Mouse (Mus musculus) left cerebral cortex, postnatal 10 days (tissue): Measurements from ENCODE around the gene Nectin2. TPM values are rescaled to one million over a fixed set of nuclear protein-coding genes. Genes with fewer than 3 reads are reported as not detected.

Experiments used
- DNase-seq, 2 experiments: peaks; one replicate each; pipeline ENCODE4 v3.0.0; 2021 to 2022; ENCODE audit warnings: low spot score in 2 of 2, mixed read lengths in 1 of 2; ENCODE audit errors: extremely low spot score in 1 of 2
- intact Hi-C: fragments of 180-260 bp; cut with DNase I; formaldehyde crosslinking; loops from one replicate; pipeline ENCODE4 v1.15.1; 2025
- total RNA-seq, 2 experiments: library from RNA; stranded (reverse); gene quantifications; 2 replicates each; pipeline ENCODE4 v1.2.3; 2021

Nectin2 gene
- total RNA-seq, 2 experiments from 2014 or later = 18.9 to 22.0 TPM

GRCm38 (mm10) chr7:19681202-19681694, 69.0 kb downstream of the Nectin2 start, which contains the start of the genes Gm44805 and Apoc4:
Gm44805 (minus strand) TSS chr7:19681423.
Apoc4 (minus strand) TSS chr7:19681479.
- intact Hi-C loops = no loop called here
- no peak for DNase-seq

- intact Hi-C loops = no loop called here
- no peak for DNase-seq
These were observed 69.6 kb downstream of the Nectin2 start for GRCm38 (mm10) chr7:19680702-19681101.

GRCm38 (mm10) chr7:19678901-19679300, 71.4 kb downstream of the Nectin2 start:
- intact Hi-C loops = no loop called here
- no peak for DNase-seq

GRCm38 (mm10) chr7:19677872-19678271, 72.4 kb downstream of the Nectin2 start, which contains the start of gene Apoc2:
Apoc2 (minus strand) TSS chr7:19677941.
- intact Hi-C loops = no loop called here
- DNase-seq = no peak

DNA sequence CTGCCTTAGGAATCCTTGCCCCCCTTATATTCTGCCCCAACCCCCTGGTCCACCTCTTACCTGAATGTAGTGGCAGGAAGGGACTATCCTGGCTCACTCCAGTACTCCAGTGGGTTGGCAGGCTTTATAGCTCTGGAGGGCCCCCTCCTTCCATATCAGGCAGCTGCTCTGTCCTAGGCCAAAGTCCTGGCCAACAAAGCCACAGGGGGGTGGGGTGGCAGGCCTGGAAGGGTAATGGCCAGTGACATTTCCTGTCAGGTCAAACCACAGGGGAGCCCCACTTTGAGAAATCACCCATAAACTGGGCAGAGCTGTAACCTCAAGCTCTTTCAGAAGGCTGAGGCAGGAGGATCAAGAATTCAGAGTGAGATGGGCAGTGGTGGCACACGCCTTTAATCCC, 73.6 kb downstream of the Nectin2 start:
- DNase-seq = no peak
- intact Hi-C loops = no loop called here

GRCm38 (mm10) chr7:19675824-19676223, 74.5 kb downstream of the Nectin2 start:
- intact Hi-C loops = no loop called here

GRCm38 (mm10) chr7:19673083-19673699, 77.1 kb downstream of the Nectin2 start:
- DNase-seq = no peak
- intact Hi-C loops = no loop called here

More at GRCm38 (mm10) chr7:19675824-19676223, 74.5 kb downstream of the Nectin2 start:
- no peak for DNase-seq

DNA sequence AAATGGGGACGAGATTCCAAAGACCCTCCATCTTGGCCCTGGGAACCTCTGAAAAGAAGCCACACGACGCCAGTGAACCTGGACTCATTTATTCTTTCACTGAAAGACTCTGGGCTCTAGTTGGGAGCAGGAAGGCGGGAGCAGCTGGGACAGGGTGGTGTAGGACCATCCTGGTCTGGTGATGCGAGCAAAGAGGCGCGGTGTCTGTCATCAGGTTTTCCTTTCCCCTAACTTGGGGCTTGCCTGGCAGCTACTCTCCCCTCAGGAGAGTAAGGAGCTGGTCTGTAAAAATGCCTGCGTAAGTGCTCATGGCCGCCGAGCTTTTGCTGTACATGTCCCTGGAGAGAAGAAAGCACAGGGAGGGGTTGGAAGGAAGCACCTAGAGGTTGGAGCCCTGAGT, 78.8 kb downstream of the Nectin2 start:
- intact Hi-C loops = no loop called here
- no peak for DNase-seq

GRCm38 (mm10) chr7:19668947-19669721, 81.1 kb downstream of the Nectin2 start:
- peak; percentile 94 for DNase-seq
- intact Hi-C loops = loop anchor here (2.0 kb wide), 1 partner anchor 32 kb away; no protein-coding TSS in a partner anchor

DNA sequence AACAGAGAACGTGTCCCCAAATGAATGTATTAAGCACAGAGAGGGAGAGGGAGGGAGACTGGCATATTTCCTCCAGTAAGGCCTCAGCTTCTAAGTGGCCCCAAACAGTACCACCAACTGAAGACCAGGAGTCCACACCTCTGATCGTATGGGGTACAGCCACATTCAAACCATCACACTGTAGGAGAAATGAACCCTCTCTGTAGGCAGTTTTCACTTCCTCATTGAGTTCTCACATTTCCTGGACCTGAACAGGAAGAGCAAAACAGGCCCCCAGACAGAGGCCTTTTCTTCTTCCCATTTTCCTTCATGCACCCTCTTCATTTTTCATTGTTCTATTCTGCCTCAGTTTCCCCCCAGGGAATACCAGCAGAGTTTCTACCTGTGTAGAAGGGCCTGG, 82.8 kb downstream of the Nectin2 start:
- intact Hi-C loops = no loop called here
- no peak for DNase-seq

- intact Hi-C loops = no loop called here
These were observed 83.5 kb downstream of the Nectin2 start for GRCm38 (mm10) chr7:19666750-19667149.

More at GRCm38 (mm10) chr7:19666750-19667149, 83.5 kb downstream of the Nectin2 start:
- DNase-seq = no peak

Other genes with a start within 250 kb of the Nectin2 start
- gene Bloc1s3, start 242.1 kb downstream of the Nectin2 start, total RNA-seq = 1 to 10 TPM; 7.6 to 7.8 TPM
- 10 to 100 TPM; 18.4 to 24.1 TPM for gene Trappc6a, start 242.1 kb downstream of the Nectin2 start, total RNA-seq
- under 1 TPM; 0.49 to 0.94 TPM for gene Nkpd1, start 232.6 kb downstream of the Nectin2 start, total RNA-seq
- 10 to 100 TPM; 78.7 to 79.3 TPM for gene Ppp1r37, start 187.4 kb downstream of the Nectin2 start, total RNA-seq
- gene Zfp296, start 173.2 kb downstream of the Nectin2 start, total RNA-seq = under 1 TPM; 0.36 to 0.45 TPM
- 10 to 100 TPM; 51.7 to 55.2 TPM for gene Gemin7, start 172.9 kb downstream of the Nectin2 start, total RNA-seq
- gene Clasrp, start 146.0 kb downstream of the Nectin2 start, total RNA-seq = 10 to 100 TPM; 78.0 to 81.5 TPM
- gene Relb, start 121.0 kb downstream of the Nectin2 start, total RNA-seq = 1 to 10 TPM; 5.9 to 6.5 TPM
- gene Clptm1, start 85.5 kb downstream of the Nectin2 start, total RNA-seq = 100 to 1,000 TPM; 144 to 147 TPM
- gene Apoc2, start 72.5 kb downstream of the Nectin2 start, total RNA-seq = not detected
- gene Gm44805, start 69.1 kb downstream of the Nectin2 start, total RNA-seq = not detected
- gene Apoc4, start 69.0 kb downstream of the Nectin2 start, total RNA-seq = not detected
- 1 to 10 TPM; 3.1 to 3.3 TPM for gene Apoc1, start 57.8 kb downstream of the Nectin2 start, total RNA-seq
- 1,000 to 10,000 TPM; 1,326 to 1,376 TPM for gene Apoe, start 51.3 kb downstream of the Nectin2 start, total RNA-seq
- 100 to 1,000 TPM; 114 to 118 TPM for gene Tomm40, start 35.0 kb downstream of the Nectin2 start, total RNA-seq
- gene Bcam, start 20.5 kb upstream of the Nectin2 start, total RNA-seq = 10 to 100 TPM; 10.3 to 10.9 TPM
- gene Cblc, start 46.3 kb upstream of the Nectin2 start, total RNA-seq = not detected
- 1 to 10 TPM in 1 of 2 experiments, not detected in 1; 1.0 TPM for gene Bcl3, start 72.3 kb upstream of the Nectin2 start, total RNA-seq
- gene Gm19345, start 101.5 kb upstream of the Nectin2 start, total RNA-seq = 1 to 10 TPM; 6.3 to 6.7 TPM
- not detected for gene Ceacam16, start 110.8 kb upstream of the Nectin2 start, total RNA-seq
- not detected for gene Ceacam19, start 137.5 kb upstream of the Nectin2 start, total RNA-seq
- 10 to 100 TPM in 1 of 2 experiments, 1 to 10 TPM in 1; 9.8 to 14.1 TPM for gene Pvr, start 170.7 kb upstream of the Nectin2 start, total RNA-seq
- not detected for gene Igsf23, start 200.3 kb upstream of the Nectin2 start, total RNA-seq
- gene Ceacam20, start 214.9 kb upstream of the Nectin2 start, total RNA-seq = not detected
- not detected for gene Nlrp9b, start 241.0 kb upstream of the Nectin2 start, total RNA-seq